Mouse (Mus musculus): ENCODE measurements around the gene Cldn10. TPM values are rescaled to one million over a fixed set of nuclear protein-coding genes. Genes with fewer than 3 reads are reported as not detected.

Cldn10 gene
- 52.0 and 60.4 TPM in 2 replicates for polyA plus RNA-seq (2015; fragmentation: Nextera tagmentation; extraction: Ambion mirVana)

GRCm38 (mm10) chr14:118787621-118788020, at the start of gene Cldn10:
Cldn10 (plus strand) TSS chr14:118787908.
- no peaks in the 10 kb centered on the region for H3K27me3 ChIP-seq (ENCODE audit: control insufficient read depth, insufficient read depth, low read length)
- no peak within 1 kb of the TSS for H3K27ac ChIP-seq (ENCODE audit: low read length)
- no peaks in the 10 kb centered on the region for H3K4me1 ChIP-seq (ENCODE audit: control insufficient read depth, insufficient read depth, low read length)
- H3K4me2 ChIP-seq (ENCODE audit: low read depth, low read length) = no peak within 1 kb of the TSS
- H3K4me3 ChIP-seq (replicated peaks; ENCODE audit: low read length) = no peak within 1 kb of the TSS
- no peaks in the 10 kb centered on the region for H3K9me3 ChIP-seq (replicated peaks; ENCODE audit: control insufficient read depth, low read length)
- no peaks in the 10 kb centered on the region for H3K36me3 ChIP-seq (ENCODE audit: control insufficient read depth, insufficient read depth, low read length)
- 65% methylated on average over 4 of the region's 4 CpGs for WGBS
- ATAC-seq (ENCODE audit: insufficient read depth, low FRiP score) = no peak
- H3K9ac ChIP-seq (ENCODE audit: low read length) = no peak within 1 kb of the TSS

GRCm38 (mm10) chr14:118741780-118742179, 45.9 kb upstream of the Cldn10 start:
- Histone ChIP-seq H3K4me1 (ENCODE audit: control insufficient read depth, insufficient read depth, low read length) (no peaks in the 10 kb centered on the region), H3K4me3 (replicated peaks; ENCODE audit: low read length) (no peak overlapping the region), H3K9ac (ENCODE audit: low read length) (no peak overlapping the region), H3K27me3 (ENCODE audit: control insufficient read depth, insufficient read depth, low read length) (no peaks in the 10 kb centered on the region), H3K4me2 (ENCODE audit: low read depth, low read length) (no peak overlapping the region), H3K27ac (ENCODE audit: low read length) (no peak overlapping the region), H3K9me3 (replicated peaks; ENCODE audit: control insufficient read depth, low read length) (no peaks in the 10 kb centered on the region), H3K36me3 (ENCODE audit: control insufficient read depth, insufficient read depth, low read length) (no peaks in the 10 kb centered on the region)
- no peak for ATAC-seq (ENCODE audit: insufficient read depth, low FRiP score)

DNA sequence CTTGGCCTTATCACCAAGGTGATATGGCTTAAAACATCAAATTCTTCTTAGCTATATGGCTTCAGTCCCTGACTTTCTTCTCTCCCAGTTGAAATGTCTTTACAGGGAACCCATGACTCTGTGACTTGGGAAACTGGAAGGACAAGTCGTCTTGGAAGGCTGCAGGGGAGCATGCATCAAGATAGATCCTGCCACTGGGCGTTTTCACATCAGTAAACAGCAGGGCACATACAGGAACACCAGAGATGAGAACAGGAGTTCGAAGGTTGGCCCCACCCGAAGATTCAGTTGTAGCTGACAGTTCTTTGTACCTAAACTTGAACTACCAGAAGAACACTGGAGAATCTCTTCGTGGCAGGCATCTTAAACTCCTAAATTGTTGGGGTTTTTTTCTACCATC, 44.8 kb upstream of the Cldn10 start:
- no peak overlapping the region for H3K9ac ChIP-seq (ENCODE audit: low read length)
- no peaks in the 10 kb centered on the region for H3K36me3 ChIP-seq (ENCODE audit: control insufficient read depth, insufficient read depth, low read length)
- no peaks in the 10 kb centered on the region for H3K4me1 ChIP-seq (ENCODE audit: control insufficient read depth, insufficient read depth, low read length)
- H3K27ac ChIP-seq (ENCODE audit: low read length) = no peak overlapping the region
- H3K4me2 ChIP-seq (ENCODE audit: low read depth, low read length) = no peak overlapping the region
- no peaks in the 10 kb centered on the region for H3K27me3 ChIP-seq (ENCODE audit: control insufficient read depth, insufficient read depth, low read length)
- no peak overlapping the region for H3K4me3 ChIP-seq (replicated peaks; ENCODE audit: low read length)
- WGBS = 53% methylated on average over 5 of the region's 5 CpGs
- 0 out of 2 replicates have a peak, but pooled peaks have one; percentile 37 for ATAC-seq (ENCODE audit: insufficient read depth, low FRiP score)
- no peaks in the 10 kb centered on the region for H3K9me3 ChIP-seq (replicated peaks; ENCODE audit: control insufficient read depth, low read length)

GRCm38 (mm10) chr14:118749068-118749467, 38.6 kb upstream of the Cldn10 start:
- ATAC-seq (ENCODE audit: insufficient read depth, low FRiP score) = peak; percentile 90; the same call in 1 of the 2 replicates
- Histone ChIP-seq H3K36me3 (ENCODE audit: control insufficient read depth, insufficient read depth, low read length) (no peaks in the 10 kb centered on the region), H3K4me3 (replicated peaks; ENCODE audit: low read length) (no peak overlapping the region), H3K27ac (ENCODE audit: low read length) (no peak overlapping the region), H3K4me2 (ENCODE audit: low read depth, low read length) (no peak overlapping the region), H3K4me1 (ENCODE audit: control insufficient read depth, insufficient read depth, low read length) (peaks cover 4% of the 10 kb centered on the region; the same call in 1 of the 2 replicates), H3K27me3 (ENCODE audit: control insufficient read depth, insufficient read depth, low read length) (no peaks in the 10 kb centered on the region), H3K9ac (ENCODE audit: low read length) (no peak overlapping the region), H3K9me3 (replicated peaks; ENCODE audit: control insufficient read depth, low read length) (no peaks in the 10 kb centered on the region)
- WGBS = 85% methylated on average over 2 of the region's 2 CpGs

GRCm38 (mm10) chr14:118749715-118750114, 38.0 kb upstream of the Cldn10 start:
- Histone ChIP-seq H3K9me3 (replicated peaks; ENCODE audit: control insufficient read depth, low read length) (no peaks in the 10 kb centered on the region), H3K4me3 (replicated peaks; ENCODE audit: low read length) (no peak overlapping the region), H3K4me2 (ENCODE audit: low read depth, low read length) (no peak overlapping the region), H3K36me3 (ENCODE audit: control insufficient read depth, insufficient read depth, low read length) (no peaks in the 10 kb centered on the region), H3K4me1 (ENCODE audit: control insufficient read depth, insufficient read depth, low read length) (peaks cover 4% of the 10 kb centered on the region; the same call in 1 of the 2 replicates), H3K27ac (ENCODE audit: low read length) (no peak overlapping the region), H3K27me3 (ENCODE audit: control insufficient read depth, insufficient read depth, low read length) (no peaks in the 10 kb centered on the region), H3K9ac (ENCODE audit: low read length) (no peak overlapping the region)
- 51% methylated on average over 4 of the region's 4 CpGs for WGBS
- no peak for ATAC-seq (ENCODE audit: insufficient read depth, low FRiP score)

DNA sequence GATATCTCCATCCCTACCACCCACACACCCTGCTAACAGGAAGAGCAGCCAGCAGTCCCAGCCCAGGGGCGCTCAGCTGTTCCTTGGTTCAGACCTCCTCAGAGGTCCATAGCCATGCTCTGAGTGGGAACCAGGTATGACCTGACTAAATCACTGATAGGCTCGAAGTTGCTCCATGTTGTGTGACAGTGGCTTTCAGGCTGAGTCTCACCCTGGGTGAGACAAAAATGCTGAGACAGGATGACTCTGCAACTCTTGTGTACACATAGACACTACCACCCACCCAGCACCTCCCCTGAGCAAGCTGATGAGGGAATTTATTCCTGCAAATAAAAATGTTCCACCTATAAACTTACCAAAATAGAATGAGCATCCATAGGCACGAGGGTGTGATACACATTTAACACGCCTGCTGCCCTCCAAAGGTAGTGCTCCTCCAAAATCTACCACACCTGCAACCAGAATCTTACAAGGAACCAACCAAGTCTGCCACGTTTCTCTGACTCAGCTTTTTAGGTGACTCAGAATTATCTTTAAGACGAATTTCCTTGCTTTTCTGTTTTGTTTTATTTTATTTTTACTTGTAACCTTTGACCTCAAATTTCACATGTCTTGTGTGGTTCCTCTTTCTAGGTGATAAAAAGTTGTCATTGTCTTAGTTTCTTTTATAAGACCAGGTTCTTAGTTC, 37.1 kb upstream of the Cldn10 start:
- ATAC-seq (ENCODE audit: insufficient read depth, low FRiP score) = peak; percentile 47; the same call in 1 of the 2 replicates
- Histone ChIP-seq H3K27ac (ENCODE audit: low read length) (no peak overlapping the region), H3K4me1 (ENCODE audit: control insufficient read depth, insufficient read depth, low read length) (peaks cover 4% of the 10 kb centered on the region; the same call in 1 of the 2 replicates), H3K4me3 (replicated peaks; ENCODE audit: low read length) (no peak overlapping the region), H3K4me2 (ENCODE audit: low read depth, low read length) (no peak overlapping the region), H3K9ac (ENCODE audit: low read length) (no peak overlapping the region), H3K9me3 (replicated peaks; ENCODE audit: control insufficient read depth, low read length) (no peaks in the 10 kb centered on the region), H3K36me3 (ENCODE audit: control insufficient read depth, insufficient read depth, low read length) (no peaks in the 10 kb centered on the region), H3K27me3 (ENCODE audit: control insufficient read depth, insufficient read depth, low read length) (no peaks in the 10 kb centered on the region)
- 72% methylated on average over 6 of the region's 6 CpGs for WGBS

DNA sequence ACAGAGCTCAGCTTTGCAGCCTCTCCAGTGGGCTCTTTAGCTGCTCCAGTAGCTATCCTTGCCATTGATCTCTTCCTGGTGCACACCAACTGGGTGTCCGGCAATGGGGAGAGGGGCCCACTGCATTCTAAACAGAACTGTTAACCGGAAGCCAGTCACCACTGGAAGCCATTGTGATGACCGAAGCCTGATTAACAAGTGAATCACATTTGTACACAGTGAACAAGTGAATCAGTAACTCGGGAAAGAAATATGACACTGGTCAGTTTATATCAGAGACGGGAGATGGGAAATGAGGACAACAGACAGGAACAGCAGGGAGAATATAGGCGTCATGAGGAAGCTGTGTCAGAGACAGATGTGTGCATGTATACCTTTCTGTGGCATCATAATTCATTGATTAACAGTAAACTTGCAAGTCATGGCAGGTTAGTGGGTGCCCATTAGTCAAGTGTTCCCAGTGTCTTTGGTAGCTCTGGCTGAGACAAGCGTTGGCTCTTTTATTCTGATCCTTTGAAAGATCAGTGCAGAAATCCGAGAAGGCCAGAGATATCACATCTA, 36.4 kb upstream of the Cldn10 start:
- no peaks in the 10 kb centered on the region for H3K27me3 ChIP-seq (ENCODE audit: control insufficient read depth, insufficient read depth, low read length)
- H3K27ac ChIP-seq (ENCODE audit: low read length) = no peak overlapping the region
- H3K4me1 ChIP-seq (ENCODE audit: control insufficient read depth, insufficient read depth, low read length) = peaks cover 4% of the 10 kb centered on the region; the same call in 1 of the 2 replicates
- no peak for ATAC-seq (ENCODE audit: insufficient read depth, low FRiP score)
- H3K4me3 ChIP-seq (replicated peaks; ENCODE audit: low read length) = no peak overlapping the region
- H3K9me3 ChIP-seq (replicated peaks; ENCODE audit: control insufficient read depth, low read length) = no peaks in the 10 kb centered on the region
- H3K36me3 ChIP-seq (ENCODE audit: control insufficient read depth, insufficient read depth, low read length) = no peaks in the 10 kb centered on the region
- 63% methylated on average over 8 of the region's 8 CpGs for WGBS
- no peak overlapping the region for H3K4me2 ChIP-seq (ENCODE audit: low read depth, low read length)
- H3K9ac ChIP-seq (ENCODE audit: low read length) = no peak overlapping the region

GRCm38 (mm10) chr14:118756015-118756414, 31.7 kb upstream of the Cldn10 start:
- H3K9ac ChIP-seq (ENCODE audit: low read length) = no peak overlapping the region
- H3K36me3 ChIP-seq (ENCODE audit: control insufficient read depth, insufficient read depth, low read length) = no peaks in the 10 kb centered on the region
- H3K27me3 ChIP-seq (ENCODE audit: control insufficient read depth, insufficient read depth, low read length) = no peaks in the 10 kb centered on the region
- no peaks in the 10 kb centered on the region for H3K9me3 ChIP-seq (replicated peaks; ENCODE audit: control insufficient read depth, low read length)
- H3K4me3 ChIP-seq (replicated peaks; ENCODE audit: low read length) = no peak overlapping the region
- H3K27ac ChIP-seq (ENCODE audit: low read length) = no peak overlapping the region
- H3K4me2 ChIP-seq (ENCODE audit: low read depth, low read length) = no peak overlapping the region
- no peaks in the 10 kb centered on the region for H3K4me1 ChIP-seq (ENCODE audit: control insufficient read depth, insufficient read depth, low read length)
- 80% methylated on average over 4 of the region's 4 CpGs for WGBS
- no peak for ATAC-seq (ENCODE audit: insufficient read depth, low FRiP score)

DNA sequence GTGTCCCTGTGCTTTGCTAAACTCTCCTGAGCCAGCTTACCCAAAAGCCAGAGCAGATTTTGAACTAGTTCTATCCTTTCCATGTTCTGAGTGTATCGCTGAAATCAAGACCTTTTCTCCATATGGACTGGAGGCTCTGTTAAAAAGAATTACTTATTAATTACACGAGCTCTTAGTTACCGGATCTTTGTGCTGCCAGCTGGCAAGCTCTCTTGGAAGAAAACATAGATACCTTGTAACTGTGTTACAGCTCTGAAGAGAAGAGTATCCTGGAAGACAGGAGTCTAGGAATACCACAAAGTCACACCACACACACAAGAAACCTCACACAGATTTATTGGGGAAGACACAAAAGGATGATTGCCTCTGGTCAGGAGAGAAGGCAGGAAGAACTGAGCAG, 31.1 kb upstream of the Cldn10 start:
- WGBS = 69% methylated on average over 3 of the region's 3 CpGs

More for the DNA sequence above, 31.1 kb upstream of the Cldn10 start:
- Histone ChIP-seq H3K27me3 (ENCODE audit: control insufficient read depth, insufficient read depth, low read length) (no peaks in the 10 kb centered on the region), H3K36me3 (ENCODE audit: control insufficient read depth, insufficient read depth, low read length) (no peaks in the 10 kb centered on the region), H3K9me3 (replicated peaks; ENCODE audit: control insufficient read depth, low read length) (no peaks in the 10 kb centered on the region), H3K4me1 (ENCODE audit: control insufficient read depth, insufficient read depth, low read length) (no peaks in the 10 kb centered on the region), H3K9ac (ENCODE audit: low read length) (no peak overlapping the region), H3K4me2 (ENCODE audit: low read depth, low read length) (no peak overlapping the region), H3K27ac (ENCODE audit: low read length) (no peak overlapping the region), H3K4me3 (replicated peaks; ENCODE audit: low read length) (no peak overlapping the region)
- ATAC-seq (ENCODE audit: insufficient read depth, low FRiP score) = no peak
